Mouse (Mus musculus): ENCODE measurements around the gene Slc25a22. TPM values are rescaled to one million over a fixed set of nuclear protein-coding genes. Genes with fewer than 3 reads are reported as not detected.

Slc25a22 gene
- total RNA-seq (2021), result 10 to 100 TPM; 30.5 to 32.3 TPM

DNA sequence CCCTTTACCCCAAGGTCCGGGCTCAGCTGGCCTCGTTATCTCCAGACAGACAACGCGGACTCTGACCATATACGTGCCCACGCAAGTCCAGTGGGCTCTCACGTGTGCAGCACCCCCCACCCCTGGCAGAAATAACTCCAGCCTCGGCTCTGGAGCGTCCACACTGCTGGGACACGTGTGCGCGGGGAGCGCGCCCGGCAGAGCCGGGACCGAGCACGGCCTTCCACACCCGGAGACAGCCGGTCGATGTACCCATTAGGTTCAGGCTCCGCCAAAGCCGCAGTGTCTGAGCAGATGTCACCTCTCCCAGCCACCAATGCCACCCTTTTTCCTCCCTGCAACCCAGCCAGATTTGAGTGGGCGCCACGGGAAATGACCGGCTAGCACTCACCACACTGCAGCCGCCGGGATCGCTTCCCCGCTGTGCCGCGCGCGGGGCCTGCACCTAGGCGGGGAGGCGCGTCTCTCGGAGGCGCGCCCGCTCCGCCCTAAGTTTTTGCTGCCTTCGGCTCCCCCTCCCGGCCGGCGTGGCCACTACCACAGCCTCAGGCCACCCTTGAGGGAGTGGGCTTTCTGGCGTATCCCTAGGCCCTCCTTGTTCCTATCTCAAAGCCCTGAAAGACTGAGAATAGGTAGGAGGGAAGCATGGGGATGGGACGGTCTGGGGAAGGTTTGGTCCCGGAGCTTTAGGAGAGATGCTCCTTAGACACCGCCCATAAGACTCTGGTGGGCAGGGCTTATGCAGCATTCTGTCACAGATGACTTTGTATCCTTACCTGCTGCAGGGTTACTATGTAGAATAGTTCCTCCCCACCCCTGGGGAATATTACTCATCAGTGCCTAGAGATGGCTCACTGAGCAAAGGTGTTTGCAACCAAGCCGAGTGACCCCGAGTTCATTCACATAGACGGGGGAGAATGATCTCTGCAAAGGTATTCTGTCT is at the start of gene Slc25a22:
Gene Slc25a22 (minus strand): TSS at position 715 of the 943 bp plus-strand sequence.
- DNase-seq, result peak; percentile 86

DNA sequence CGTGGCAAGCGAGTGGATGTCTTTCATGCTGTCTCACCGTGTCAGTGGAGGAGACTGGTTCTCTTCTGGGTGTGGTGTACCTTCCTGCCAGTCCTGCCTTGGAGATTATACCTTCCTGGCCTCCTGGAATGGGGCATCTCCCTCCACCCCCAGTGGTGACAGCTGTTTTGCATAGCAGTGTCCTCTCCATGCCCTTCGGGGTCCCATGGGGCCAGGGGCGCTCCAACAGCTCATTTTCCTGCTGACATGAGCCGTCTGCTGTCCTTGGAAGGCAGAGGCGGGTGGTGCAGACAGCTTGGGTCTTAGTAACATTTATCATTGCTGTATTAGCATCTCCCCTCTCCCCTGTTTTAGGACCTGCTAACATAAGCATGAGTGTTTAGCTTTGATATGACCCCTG is 49.4 kb upstream of the Slc25a22 start:
- no peak for DNase-seq

DNA sequence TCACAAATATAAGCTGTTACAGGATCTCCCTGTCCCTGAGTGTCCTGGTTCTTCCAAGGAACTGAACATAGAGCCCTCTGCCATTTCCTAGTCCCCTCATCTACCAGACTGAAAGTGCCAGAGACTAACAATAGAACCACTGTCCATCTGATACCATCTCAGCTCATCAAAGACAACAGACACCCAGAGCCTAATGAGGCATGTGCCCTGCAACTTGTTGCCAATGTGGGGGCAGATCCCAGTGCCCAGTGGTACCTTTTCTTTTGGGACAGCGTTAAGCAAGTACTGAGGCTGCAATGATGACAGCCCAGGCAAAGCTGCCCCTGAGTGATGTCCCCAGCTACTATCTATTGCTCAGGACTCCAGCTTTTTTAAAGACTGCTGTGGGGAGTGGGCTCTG is 48.5 kb upstream of the Slc25a22 start:
- DNase-seq, result no peak

DNA sequence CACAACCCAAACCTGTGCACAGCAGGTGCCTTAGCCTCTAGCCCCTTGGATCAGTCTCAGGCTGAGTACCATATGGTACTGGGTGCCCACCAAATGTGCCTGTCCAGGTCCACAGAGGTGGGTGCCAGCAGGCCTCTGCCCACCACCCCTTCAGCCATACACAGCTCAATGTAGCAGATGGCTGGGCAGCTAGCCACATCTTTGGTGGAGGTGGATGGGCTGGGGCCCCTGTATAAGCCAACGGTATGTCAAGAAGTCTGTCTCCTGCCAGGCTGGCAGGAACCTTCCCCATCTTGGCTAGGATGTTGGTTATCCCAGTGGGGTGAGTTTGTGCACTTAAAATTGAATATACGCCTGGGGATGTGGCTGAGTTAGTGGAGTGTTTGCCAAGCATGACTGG is 47.9 kb upstream of the Slc25a22 start:
- DNase-seq, result no peak

DNA sequence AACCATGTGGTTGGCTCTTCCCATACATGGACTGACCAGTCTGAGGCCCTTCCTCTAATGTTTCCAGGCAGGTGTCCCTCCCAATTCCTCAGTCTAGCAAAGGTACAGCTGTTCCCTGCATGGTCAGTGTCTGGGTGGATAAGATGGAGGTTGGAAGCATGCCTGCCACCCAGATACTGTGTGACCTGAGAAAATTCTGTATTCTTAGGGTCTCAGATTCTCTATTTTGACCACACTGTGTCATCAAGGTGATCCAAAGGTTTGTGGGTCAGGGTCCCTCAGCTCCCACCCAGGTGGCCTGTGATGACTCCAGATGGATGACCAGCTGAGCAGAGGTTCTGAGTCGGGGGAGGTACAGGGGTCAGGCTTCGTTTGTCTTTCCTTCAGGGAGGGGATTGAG is 47.5 kb upstream of the Slc25a22 start:
- DNase-seq, result no peak

DNA sequence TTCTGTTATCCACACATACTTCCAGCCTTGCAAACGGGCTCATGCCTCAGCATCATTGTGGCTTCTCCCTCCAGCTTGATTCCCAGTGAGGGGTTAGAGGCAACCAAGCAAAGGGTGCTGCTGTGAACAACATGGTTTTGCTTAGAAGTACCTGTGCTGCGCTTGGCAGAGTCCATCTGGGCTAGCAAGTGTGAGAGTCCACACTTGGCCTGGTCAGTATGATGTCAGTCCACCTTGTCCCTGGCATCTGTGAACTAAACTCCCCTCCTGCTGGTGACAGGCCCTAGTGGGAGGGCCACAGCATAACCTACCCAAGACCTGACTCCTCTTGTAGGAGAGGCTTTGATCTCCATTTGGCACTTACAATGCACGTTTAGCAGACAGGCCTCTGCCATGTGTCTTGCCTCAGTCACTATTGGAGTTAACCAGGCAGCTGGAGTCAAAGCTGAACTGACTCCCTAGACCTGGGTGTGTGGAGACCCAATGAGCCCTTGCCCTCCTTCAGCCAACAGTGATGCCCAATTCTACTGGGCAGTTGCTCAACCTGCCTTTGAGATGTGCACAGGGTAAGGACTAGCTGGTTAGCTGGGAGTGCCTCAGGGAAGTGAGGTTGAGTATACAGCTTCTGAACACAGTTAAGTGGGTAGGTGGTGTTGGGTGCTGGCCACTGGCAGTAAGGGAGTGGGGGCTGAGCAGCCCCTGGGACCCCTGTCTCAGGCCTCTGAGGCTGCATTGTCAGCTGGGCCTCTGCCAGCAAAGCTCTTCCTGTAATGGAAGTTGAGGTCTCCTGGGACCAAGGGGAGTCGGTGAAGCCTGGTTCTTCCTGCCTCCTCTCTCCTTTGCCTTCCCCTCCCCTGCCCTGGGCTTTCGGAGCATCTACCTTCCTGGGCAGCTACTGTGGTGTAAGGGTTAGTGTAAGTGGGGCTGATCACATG is 46.8 kb upstream of the Slc25a22 start:
- DNase-seq, result no peak

DNA sequence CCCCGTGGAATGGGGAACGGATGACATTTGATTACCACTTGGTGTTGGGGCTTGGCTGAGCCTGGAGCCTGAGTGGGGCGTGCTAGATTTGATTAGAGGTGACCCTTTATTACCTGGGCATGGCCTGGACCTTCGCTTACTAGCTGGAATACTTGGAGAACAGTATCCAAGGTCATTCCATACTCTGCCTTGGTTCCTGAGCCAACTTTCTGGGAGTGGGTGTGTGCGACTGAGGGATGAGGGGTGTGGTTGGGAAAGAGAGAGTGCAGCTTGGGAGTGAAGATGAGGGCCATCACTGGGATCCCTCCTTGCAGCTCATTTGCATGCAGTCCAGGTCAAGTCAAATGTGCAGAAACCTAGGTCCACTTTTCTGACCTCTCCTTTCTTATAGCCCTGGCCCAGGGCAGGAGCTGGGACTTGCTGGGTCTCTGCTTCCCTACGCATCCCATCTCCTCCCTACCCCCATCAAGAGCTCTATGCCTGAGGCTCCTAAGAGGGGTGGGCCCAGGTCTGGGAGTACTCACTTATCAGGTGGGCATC is 45.5 kb upstream of the Slc25a22 start:
- DNase-seq, result no peak

DNA sequence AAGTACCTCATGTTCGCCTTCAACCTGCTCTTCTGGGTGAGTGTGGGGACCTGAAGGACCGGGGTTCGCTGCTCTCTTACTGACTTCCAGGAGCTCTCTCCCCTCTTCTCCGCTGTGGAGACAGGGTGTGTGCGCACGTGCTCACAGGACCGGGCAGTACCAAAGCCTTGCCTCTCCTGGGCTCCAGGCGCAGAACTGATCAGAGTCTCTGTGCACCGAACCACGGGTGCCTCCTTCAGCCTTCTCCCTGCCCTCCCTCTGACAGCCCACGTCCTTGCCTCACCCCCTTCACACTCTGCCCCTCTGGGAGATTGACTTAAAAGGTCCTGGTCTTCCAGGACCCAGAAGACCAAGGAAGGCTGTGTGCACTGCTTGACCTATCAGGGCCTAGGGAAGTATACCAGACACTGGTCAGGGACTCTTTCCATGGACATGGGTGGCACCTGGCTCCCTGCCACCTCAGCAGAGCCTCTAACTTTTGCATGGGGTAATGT is 44.9 kb upstream of the Slc25a22 start:
- DNase-seq, result no peak

DNA sequence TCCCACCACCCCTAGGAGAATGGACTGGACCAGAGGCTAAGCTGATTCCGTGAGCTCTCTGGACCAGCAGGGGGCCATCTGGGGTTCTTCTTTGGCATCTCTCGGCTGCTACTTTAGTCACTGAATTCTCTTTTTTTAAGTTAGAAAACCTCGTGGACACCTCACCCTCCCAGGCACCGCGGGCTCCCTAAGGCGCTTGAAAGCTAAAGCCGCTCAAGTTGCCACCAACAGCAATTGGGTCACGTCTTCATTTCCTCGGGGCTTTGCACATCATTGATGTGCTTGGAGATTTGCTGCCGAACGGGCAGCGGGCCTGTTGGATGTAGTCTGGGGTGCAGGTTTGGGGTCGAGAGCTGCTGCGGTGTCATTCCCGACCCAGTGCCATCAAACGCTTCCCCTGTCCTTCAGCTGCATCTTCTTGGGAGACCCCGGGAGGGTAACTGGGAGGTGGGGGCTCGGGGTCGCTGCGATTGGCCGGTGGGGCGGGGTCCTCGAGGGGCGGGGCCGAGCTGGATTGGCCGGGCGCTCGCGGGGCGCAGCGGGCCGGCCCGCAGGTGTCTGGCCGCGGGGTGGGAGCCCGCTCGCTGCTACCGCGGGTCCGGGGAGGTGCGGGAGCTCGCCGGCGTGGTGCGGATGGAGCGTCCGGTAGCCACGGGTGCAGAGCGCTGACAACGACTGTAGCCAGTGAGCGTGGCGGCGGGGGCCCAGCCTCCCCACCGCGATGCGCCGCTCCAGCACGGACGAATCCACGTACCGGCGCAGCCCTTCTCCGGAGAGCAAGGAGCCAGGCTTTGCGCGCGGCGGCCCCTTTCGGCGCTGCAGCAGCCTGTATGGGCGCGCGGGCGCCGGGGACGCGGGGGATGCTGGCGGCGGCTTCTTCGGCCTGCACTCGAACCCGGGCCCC is 44.1 kb upstream of the Slc25a22 start:
- peak; percentile 73 for DNase-seq

DNA sequence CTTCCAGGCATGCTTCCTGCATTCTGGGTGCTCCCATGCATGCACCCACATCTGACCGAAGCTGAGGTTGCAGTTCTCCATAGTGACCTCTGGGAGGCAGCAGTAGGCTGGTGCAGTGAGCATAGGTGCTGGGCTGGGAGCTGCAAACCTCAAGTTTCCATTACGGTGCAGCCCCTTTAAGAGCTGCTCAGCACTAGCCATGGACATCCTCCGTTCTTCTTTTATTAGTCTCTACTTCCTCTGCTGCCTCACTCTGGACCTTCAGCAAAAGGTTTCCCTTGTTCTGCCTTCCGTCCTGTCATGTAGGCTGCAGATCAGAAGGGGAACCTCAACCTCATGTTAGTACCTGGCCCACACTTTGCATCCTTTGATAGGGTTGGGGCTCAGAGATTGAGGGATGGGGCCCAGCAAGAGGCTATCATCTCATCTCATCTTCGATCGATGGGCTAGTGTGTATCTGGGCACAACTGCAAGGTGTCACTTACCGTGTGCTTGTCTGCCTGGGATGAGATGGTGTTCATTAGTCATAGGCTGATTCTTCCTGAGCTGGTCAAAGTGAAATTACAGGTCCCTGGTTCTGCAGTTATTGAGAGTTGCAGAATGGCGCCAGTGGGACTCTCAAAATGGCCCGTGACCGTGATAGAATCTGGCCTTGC is 43.3 kb upstream of the Slc25a22 start:
- DNase-seq, result peak; percentile 80

DNA sequence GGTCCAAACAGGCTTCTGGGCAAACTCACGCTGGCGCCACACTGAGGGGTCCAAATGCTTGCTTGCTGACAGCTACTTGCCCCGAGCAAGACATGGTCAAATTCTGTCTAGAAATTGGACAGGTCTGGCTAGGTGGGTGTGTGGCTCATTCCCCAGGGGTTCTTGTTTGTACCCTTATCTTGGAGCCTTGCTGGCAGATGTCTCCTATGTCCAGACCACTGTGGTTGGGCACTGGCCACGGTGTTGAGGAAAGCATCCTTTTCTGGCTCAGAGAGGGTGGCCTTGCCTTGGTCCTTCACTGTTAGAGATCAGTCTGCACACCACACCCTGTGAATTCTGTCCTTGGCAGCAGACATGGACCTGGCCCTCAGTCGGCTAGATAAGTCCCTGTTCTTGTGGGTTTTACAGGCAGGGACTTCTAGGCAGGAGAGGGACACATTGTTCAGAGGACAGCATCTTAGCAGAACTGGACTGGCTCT is 40.6 kb upstream of the Slc25a22 start:
- DNase-seq, result no peak

DNA sequence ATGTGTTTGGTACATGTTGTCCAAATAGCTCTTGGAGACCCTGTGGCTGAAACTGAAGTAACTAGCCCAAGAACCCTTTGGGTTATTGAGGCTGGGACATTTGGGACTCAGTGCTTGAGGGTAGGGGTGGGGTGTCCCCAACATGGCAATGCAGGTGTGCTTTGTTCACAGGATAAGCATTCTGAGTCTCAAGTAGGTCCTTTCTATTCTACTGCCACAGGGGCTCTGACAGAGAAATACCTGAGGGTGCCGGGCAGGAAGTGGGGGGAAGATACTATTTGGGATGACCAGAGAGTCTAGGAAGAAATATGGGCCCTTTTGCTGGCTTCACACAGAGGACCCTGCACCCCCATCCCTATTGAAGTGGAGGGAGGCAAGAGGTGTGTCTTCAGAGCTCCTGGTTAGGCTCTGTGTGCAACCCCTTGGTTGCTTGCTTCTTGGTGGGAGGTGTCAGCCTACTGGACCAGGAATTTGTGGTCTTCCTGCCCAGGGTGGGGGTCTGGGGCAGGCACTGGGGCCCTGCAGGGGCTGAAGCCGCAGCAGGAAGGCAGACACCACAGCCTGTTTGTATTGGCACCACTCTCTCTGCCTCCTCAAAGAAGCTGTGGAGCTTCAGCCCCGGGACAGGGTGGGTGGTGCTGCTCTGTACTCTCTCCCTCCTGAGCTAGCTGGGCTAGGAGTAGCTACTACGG is 40.0 kb upstream of the Slc25a22 start:
- no peak for DNase-seq

DNA sequence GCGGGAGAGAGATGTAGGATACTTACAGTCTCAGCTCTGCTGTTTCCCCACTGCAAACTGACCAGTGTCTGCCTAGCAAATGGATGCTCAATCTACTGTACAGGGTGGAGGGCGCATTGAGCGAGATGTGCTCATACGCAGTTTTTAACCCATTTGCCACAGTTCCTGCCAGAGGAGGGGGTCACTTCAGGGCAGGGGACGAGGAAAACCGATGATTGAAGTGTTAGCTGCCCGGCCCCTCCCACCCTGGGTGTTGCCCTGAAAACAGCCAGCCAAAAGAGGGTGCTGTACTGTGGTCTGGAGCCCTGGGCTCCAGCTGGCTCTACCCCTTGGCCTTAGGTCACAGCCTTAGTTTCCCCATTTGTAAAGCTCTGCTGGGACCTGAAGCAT is 39.3 kb upstream of the Slc25a22 start:
- no peak for DNase-seq

DNA sequence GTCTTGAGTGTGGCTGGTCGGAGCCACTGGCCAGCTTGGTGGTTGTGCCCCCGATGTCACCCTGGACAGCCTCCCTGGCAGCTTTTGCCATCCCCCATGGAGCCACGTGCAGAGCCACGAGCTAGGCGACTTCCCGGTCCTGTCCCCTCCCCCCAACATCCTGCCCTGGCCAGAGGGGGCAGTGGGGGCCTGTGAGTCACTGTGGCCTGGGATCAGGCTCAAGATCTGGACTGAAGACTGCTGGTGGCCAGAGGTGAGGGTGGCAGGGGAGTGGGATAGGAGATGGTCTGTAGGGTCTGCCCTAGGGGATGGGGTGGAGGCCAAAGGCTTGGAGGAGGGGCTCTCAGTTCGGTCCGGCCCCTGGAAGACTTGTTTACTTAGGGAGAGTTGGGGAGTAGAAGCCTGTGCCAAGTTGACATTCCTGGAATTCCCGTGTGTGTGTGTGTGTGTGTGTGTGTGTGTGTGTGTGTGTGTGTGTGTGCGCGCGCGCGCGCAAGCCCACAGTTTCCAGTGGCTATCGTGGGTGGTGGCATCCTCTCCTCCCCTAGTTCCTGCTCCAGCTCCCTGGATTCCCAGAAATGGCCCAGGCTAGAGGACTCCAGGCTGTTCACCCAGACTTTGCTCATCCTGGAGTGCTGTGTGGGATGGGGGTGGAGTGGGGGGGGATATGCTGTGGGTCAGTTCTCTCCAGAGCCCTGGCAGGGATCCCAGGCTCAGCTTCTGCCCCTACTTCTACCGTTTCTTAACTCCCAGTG is 38.7 kb upstream of the Slc25a22 start:
- peak; percentile 89 for DNase-seq

DNA sequence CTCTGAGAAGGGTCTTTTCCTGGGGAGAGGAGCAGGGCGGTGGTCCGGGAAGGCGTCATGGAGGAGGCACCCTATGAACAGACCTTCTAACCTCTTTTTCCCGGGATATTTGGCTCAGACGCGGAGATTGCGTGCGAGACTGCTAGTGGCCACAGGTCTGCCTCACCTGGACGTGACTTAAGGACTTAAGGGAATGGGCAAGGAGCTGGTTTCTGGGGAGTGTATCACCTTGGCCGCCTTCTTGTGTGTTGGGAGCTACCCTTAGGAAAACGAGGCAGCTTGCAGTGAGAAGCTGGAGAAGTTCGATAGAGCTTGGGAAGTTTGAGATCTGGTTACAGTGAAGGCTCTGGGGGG is 38.1 kb upstream of the Slc25a22 start:
- DNase-seq, result no peak

DNA sequence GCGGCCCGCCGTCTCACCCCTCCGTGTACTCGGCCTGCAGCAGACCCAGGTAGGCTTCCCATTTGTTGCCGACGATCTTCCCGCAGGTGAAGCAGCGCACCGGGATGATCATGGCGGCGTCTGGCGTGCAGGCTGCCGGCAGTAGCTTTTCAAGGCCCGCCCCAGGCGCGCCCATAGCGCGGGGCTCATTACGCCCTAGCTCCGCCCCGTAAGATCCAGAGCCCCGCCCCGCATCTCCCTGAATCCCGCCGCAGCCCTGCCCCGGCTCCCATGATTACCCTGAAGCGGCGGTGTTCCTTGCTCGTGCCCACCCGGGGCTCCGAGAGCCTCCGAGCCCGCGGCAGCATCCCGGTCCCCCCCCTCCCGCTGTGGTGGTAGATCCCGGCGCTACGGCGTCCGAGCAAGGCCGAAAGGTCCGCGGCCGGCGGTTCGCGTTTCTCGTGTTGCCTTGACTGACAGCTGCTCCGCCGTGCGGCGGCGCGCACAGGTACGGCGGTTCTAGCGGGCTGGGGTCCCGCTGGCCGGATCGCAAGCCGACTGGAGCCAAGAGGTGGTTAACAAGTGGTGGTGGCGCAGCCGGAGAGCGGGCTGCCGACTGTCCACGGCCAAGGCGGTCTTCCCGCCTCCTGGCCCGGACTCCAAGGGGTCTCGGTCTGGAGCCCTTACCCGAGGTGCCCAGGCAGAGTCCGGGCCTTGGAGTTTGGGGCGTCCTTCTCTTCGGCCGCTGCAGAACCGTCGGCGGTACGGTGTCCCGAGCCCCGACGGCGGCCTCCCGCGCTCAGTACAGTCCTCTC is 37.5 kb upstream of the Slc25a22 start, which contains the start of the genes Polr2l and Tspan4:
Gene Polr2l (minus strand): TSS at position 122 of the 794 bp plus-strand sequence.
Gene Tspan4 (plus strand): TSS at position 230 of the 794 bp plus-strand sequence.
- DNase-seq, result peak; percentile 87

DNA sequence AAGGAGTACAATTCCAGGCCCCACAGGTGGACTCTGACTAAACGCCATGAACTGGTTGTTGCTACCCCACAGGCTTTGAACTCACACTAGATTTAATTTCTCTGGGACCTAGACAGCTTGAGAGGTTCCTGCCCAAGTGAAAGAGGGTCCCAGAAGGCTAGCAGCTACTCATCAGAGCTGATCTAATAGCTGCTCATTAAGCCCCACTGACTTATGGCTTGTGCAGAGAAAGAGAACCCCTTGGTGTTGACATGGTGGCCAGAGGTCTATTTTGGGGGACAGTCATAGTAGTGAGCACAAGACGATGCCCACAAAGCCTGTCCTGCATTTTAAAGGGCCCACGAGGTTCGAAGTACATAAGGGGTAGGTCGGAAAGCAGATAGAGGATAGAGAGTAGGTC is 36.5 kb upstream of the Slc25a22 start:
- no peak for DNase-seq

DNA sequence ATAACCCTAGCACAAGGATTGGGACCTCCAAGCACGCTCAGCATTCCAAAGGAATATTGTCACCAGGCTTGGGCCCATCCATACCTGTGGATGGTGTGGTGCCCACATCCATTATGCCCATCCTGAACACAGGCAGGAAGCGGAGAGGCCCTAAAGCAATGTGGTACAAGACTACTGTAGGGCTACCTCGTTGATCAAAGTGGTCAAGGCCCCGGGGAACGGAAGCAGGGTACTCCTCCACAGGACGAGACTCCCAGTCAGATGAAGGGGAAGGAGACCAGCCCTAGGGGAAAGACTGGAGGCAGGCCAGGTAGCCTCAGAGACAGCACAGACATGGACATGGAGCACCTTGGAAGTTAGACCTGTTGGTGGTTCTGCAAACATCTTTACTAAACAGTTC is 35.1 kb upstream of the Slc25a22 start:
- no peak for DNase-seq

DNA sequence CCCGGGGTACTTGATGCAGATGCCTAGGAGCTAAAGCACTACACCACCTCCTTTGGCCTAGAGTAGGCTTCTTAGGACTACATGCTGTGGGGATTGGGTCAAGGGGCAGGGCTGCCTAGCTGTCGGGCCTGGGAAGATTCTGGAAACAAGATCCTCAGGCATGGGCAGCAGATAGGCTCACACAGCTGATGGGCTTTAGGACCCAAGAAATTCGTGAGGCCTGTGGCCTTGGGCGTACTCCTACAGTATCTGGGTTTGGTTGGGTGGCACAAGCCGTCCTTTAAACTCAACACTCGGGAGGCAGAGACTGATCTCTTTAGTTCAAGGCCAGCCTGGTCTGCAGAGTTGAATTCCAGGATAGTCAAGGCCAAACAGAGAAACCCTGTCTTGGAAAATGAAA is 34.5 kb upstream of the Slc25a22 start:
- DNase-seq, result no peak

All from heart, postnatal 4 days (tissue).